Mouse (Mus musculus): Measurements from ENCODE around the gene Kctd2. TPM values are rescaled to one million over a fixed set of nuclear protein-coding genes. Genes with fewer than 3 reads are reported as not detected.
"Not testable (repeated sequence)": the region's sequence is repeated elsewhere in the genome, so short reads cannot be mapped to it uniquely, and the experiment has no call there.

Gene Kctd2
- total RNA-seq, 2 experiments from 2014 or later, result 69.2 to 77.4 TPM

- peak; percentile 93 to 95 for DNase-seq
Measured at GRCm38 (mm10) chr11:115475025-115475757, 55.3 kb downstream of the Kctd2 start, which contains the start of gene Armc7. TSS of gene Armc7 (plus strand) at chr11:115475667.

GRCm38 (mm10) chr11:115475758-115476237, 55.9 kb downstream of the Kctd2 start:
- DNase-seq, result no peak

GRCm38 (mm10) chr11:115476630-115477029, 56.7 kb downstream of the Kctd2 start:
- DNase-seq, result not testable (repeated sequence)

GRCm38 (mm10) chr11:115477388-115477787, 57.5 kb downstream of the Kctd2 start:
- not testable (repeated sequence) for DNase-seq

GRCm38 (mm10) chr11:115478296-115478938, 58.5 kb downstream of the Kctd2 start:
- no peak for DNase-seq

Small RNA genes within 50 kb of the gene (microRNA-seq; reads per million reads assigned to microRNA genes)
- 0 reads per million in 2 experiments for gene Mir3968

Other genes with a start within 250 kb of the Kctd2 start
- gene Tmem104, start 232.6 kb upstream of the Kctd2 start, total RNA-seq (2021), result 10 to 100 TPM; 16.7 to 19.1 TPM
- gene Nat9, start 232.3 kb upstream of the Kctd2 start, total RNA-seq (2021), result 10 to 100 TPM; 21.7 to 24.1 TPM
- 10 to 100 TPM; 43.5 to 50.9 TPM for gene Grin2c, start 152.9 kb upstream of the Kctd2 start, total RNA-seq (2021)
- gene Fdxr, start 143.1 kb upstream of the Kctd2 start, total RNA-seq (2021), result 10 to 100 TPM; 20.9 to 24.2 TPM
- 10 to 100 TPM; 12.9 to 13.7 TPM for gene Fads6, start 122.5 kb upstream of the Kctd2 start, total RNA-seq (2021)
- under 1 TPM in 1 of 2 experiments, not detected in 1; 0.52 TPM for gene Otop2, start 113.0 kb upstream of the Kctd2 start, total RNA-seq (2021)
- gene Ush1g, start 98.1 kb upstream of the Kctd2 start, total RNA-seq (2021), result under 1 TPM; 0.30 to 0.35 TPM
- under 1 TPM in 1 of 2 experiments, not detected in 1; 0.22 TPM for gene Otop3, start 85.4 kb upstream of the Kctd2 start, total RNA-seq (2021)
- gene Hid1, start 52.4 kb upstream of the Kctd2 start, total RNA-seq (2021), result 100 to 1,000 TPM; 106 to 109 TPM
- gene Cdr2l, start 38.2 kb upstream of the Kctd2 start, total RNA-seq (2021), result 10 to 100 TPM; 25.3 to 25.7 TPM
- gene Mrpl58, start 16.4 kb upstream of the Kctd2 start, total RNA-seq (2021), result 100 to 1,000 TPM in 1 of 2 experiments, 10 to 100 TPM in 1; 98.1 to 105 TPM
- 100 to 1,000 TPM; 478 to 524 TPM for gene Atp5h, start 166 bp upstream of the Kctd2 start, total RNA-seq (2021)
- gene Trim80, start 20.4 kb downstream of the Kctd2 start, total RNA-seq (2021), result not detected
- not detected for gene Slc16a5, start 42.3 kb downstream of the Kctd2 start, total RNA-seq (2021)
- 10 to 100 TPM; 10.9 to 11.2 TPM for gene Armc7, start 55.5 kb downstream of the Kctd2 start, total RNA-seq (2021)
- 10 to 100 TPM; 62.5 to 67.8 TPM for gene Nt5c, start 71.7 kb downstream of the Kctd2 start, total RNA-seq (2021)
- 100 to 1,000 TPM; 138 to 161 TPM for gene Jpt1, start 94.3 kb downstream of the Kctd2 start, total RNA-seq (2021)
- gene Sumo2, start 116.1 kb downstream of the Kctd2 start, total RNA-seq (2021), result 100 to 1,000 TPM; 324 to 344 TPM
- 10 to 100 TPM; 49.8 to 60.7 TPM for gene Nup85, start 144.3 kb downstream of the Kctd2 start, total RNA-seq (2021)
- 10 to 100 TPM; 48.8 to 61.3 TPM for gene Mrps7, start 183.8 kb downstream of the Kctd2 start, total RNA-seq (2021)
- gene Gga3, start 183.9 kb downstream of the Kctd2 start, total RNA-seq (2021), result 10 to 100 TPM; 68.7 to 80.7 TPM
- 10 to 100 TPM; 21.0 to 21.2 TPM for gene Mif4gd, start 192.8 kb downstream of the Kctd2 start, total RNA-seq (2021)
- 10 to 100 TPM; 64.0 to 66.0 TPM for gene Slc25a19, start 208.2 kb downstream of the Kctd2 start, total RNA-seq (2021)

Measured in layer of hippocampus, postnatal 36 days (tissue).